Mouse (Mus musculus): ENCODE measurements around the gene Serpina3n.
"Not testable (repeated sequence)": the region's sequence is repeated elsewhere in the genome, so short reads cannot be mapped to it uniquely, and the experiment has no call there.

- TF ChIP-seq CTCF, EP300 (IDR thresholded peaks at IDR 0.05; ENCODE audit: low read depth): not testable (repeated sequence)
Observed at GRCm38 (mm10) chr12:104385987-104386386, 20.5 kb upstream of the Serpina3n start.
